Mouse (Mus musculus): ENCODE measurements at regions not wholly inside any gene's neighbourhood (a gene's known extent, or its start where the extent isn't known, plus 50 kb on each side); places are given as distances from the start of the nearest gene placed in this dataset.

DNA sequence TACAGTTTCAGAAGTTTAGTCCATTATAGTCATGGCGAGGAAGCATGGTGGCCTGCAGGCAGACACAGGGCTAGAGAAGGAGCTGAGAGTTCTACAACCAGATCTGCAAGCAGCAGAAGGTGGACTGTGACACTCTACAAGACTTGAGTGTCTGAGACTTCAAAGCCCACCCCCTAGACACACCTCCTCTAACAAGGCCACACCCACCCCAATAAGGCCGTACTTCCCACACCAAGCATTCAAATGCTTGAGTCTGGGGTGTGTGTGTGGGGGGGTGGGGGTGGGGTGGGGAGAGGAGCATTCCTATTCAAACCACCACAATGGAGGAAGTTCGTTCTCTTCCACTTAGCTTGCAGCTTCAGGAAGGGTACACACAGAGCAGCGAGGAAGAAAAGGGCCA is 55.8 kb upstream of the 1700024P04Rik start:
- TF ChIP-seq POLR2A (IDR thresholded peaks at IDR 0.05; ENCODE audit: low read depth, low read length) (no peak), CTCF (IDR thresholded peaks at IDR 0.05; ENCODE audit: borderline replicate concordance, insufficient read depth, low read length) (no peak)

All from embryonic fibroblast, embryonic 13.5 days (primary cell).